Mouse (Mus musculus) cerebellum, adult 2 months (tissue): Measurements from ENCODE around the gene Sec14l4.

Experiments
- CTCF ChIP-seq: fragments of 200-500 bp; IDR thresholded peaks from 2 replicates; pipeline ENCODE4 v1.5.1; 2011; ENCODE audit warnings: low read depth, mild to moderate bottlenecking, control low read depth, low read length, moderate library complexity, borderline replicate concordance; ENCODE audit not compliant: insufficient read depth
- POLR2A ChIP-seq: fragments of 200-500 bp; IDR thresholded peaks from 2 replicates; pipeline ENCODE4 v1.6.1; 2011; ENCODE audit warnings: low read length, control low read depth, borderline replicate concordance; ENCODE audit not compliant: insufficient read depth

- TF ChIP-seq CTCF (no peak), POLR2A (no peak)
Observed at GRCm38 (mm10) chr11:4097091-4097621, 65.9 kb downstream of the Sec14l4 start.
